Mouse (Mus musculus) frontal cortex, adult 2 months (tissue): ENCODE measurements at regions not wholly inside any gene's neighbourhood (a gene's known extent, or its start where the extent isn't known, plus 50 kb on each side); places are given as distances from the start of the nearest gene placed in this dataset.
A peak's percentile ranks its signal among the peaks of the same experiment; 100 is the strongest.

Experiments used
- DNase-seq, 2 experiments: peaks; one replicate each; pipeline ENCODE4 v3.0.0; 2022; ENCODE audit warnings: low spot score in 1 of 2; ENCODE audit errors: extremely low spot score in 1 of 2

- peak in 1 of 2 experiments; percentile 34 for DNase-seq
Measured at GRCm38 (mm10) chr2:46366135-46366485, 1248.9 kb upstream of the Zeb2 start.

- DNase-seq, result peak in 1 of 2 experiments; percentile 5
Measured at GRCm38 (mm10) chr2:46365428-46366134, 1248.4 kb upstream of the Zeb2 start.

GRCm38 (mm10) chr2:46360049-46360712 is 1243.0 kb upstream of the Zeb2 start:
- DNase-seq, result no peak

- no peak for DNase-seq
Measured at GRCm38 (mm10) chr2:46358225-46358624, 1241.0 kb upstream of the Zeb2 start.

GRCm38 (mm10) chr2:46356651-46357050 is 1239.5 kb upstream of the Zeb2 start:
- DNase-seq, result peak in 1 of 2 experiments; percentile 15

GRCm38 (mm10) chr2:46340694-46341093 is 1223.5 kb upstream of the Zeb2 start:
- no peak for DNase-seq

- no peak for DNase-seq
Measured at GRCm38 (mm10) chr2:46316666-46317065, 1199.5 kb upstream of the Zeb2 start.

GRCm38 (mm10) chr2:46315243-46315642 is 1198.0 kb upstream of the Zeb2 start:
- DNase-seq, result no peak

GRCm38 (mm10) chr2:46307582-46308153 is 1190.5 kb upstream of the Zeb2 start:
- DNase-seq, result no peak

- DNase-seq, result no peak
Measured at GRCm38 (mm10) chr2:46302627-46303026, 1185.4 kb upstream of the Zeb2 start.

GRCm38 (mm10) chr2:46297274-46297843 is 1180.2 kb upstream of the Zeb2 start:
- DNase-seq, result no peak

- peak; percentile 12 to 43 for DNase-seq
Measured at GRCm38 (mm10) chr2:46283929-46284598, 1166.9 kb upstream of the Zeb2 start.

- DNase-seq, result no peak
Measured at GRCm38 (mm10) chr2:46280822-46281221, 1163.6 kb upstream of the Zeb2 start.

GRCm38 (mm10) chr2:46261618-46262017 is 1144.4 kb upstream of the Zeb2 start:
- DNase-seq, result no peak

GRCm38 (mm10) chr2:46251562-46251961 is 1134.4 kb upstream of the Zeb2 start:
- DNase-seq, result no peak

- DNase-seq, result no peak
Measured at GRCm38 (mm10) chr2:46245717-46246116, 1128.5 kb upstream of the Zeb2 start.

GRCm38 (mm10) chr2:46244697-46245096 is 1127.5 kb upstream of the Zeb2 start:
- no peak for DNase-seq

GRCm38 (mm10) chr2:46242806-46243205 is 1125.6 kb upstream of the Zeb2 start:
- DNase-seq, result no peak

- DNase-seq, result peak in 1 of 2 experiments; percentile 17
Measured at GRCm38 (mm10) chr2:46239874-46240273, 1122.7 kb upstream of the Zeb2 start.

GRCm38 (mm10) chr2:46230791-46231450 is 1113.7 kb upstream of the Zeb2 start:
- DNase-seq, result no peak
